Mouse (Mus musculus) heart, adult 8-10 months (tissue): ENCODE measurements around the gene Zfp825. TPM values are rescaled to one million over a fixed set of nuclear protein-coding genes. Genes with fewer than 3 reads are reported as not detected.

ENCODE experiments used
- total RNA-seq, 4 experiments: library from RNA; stranded (reverse); gene quantifications; 2 replicates each; pipeline ENCODE4 v1.2.4; 2022

Zfp825 gene
- total RNA-seq, 4 experiments from 2014 or later = 5.4 to 7.4 (median 5.9) TPM

Other genes starting within 250 kb of the Zfp825 start
- gene Ahrr, start 201.7 kb downstream of the Zfp825 start, total RNA-seq = 1 to 10 TPM in 2 of 4 experiments, under 1 TPM in 2; 0.82 to 2.5 (median 1.4) TPM
- 10 to 100 TPM; 42.0 to 52.1 (median 42.9) TPM for gene Pdcd6, start 176.4 kb downstream of the Zfp825 start, total RNA-seq
- 1,000 to 10,000 TPM; 1,332 to 1,570 (median 1,418) TPM for gene Sdha, start 143.7 kb downstream of the Zfp825 start, total RNA-seq
- gene Ccdc127, start 143.7 kb downstream of the Zfp825 start, total RNA-seq = 10 to 100 TPM; 45.4 to 51.8 (median 48.5) TPM
- 10 to 100 TPM; 82.4 to 97.3 (median 86.2) TPM for gene Lrrc14b, start 130.0 kb downstream of the Zfp825 start, total RNA-seq
- 1 to 10 TPM; 3.1 to 3.6 (median 3.4) TPM for gene Zfp72, start 103.2 kb downstream of the Zfp825 start, total RNA-seq
- gene Ftl1-ps1, start 94.3 kb downstream of the Zfp825 start, total RNA-seq = 100 to 1,000 TPM; 219 to 383 (median 285) TPM
- gene Erap1, start 145.6 kb upstream of the Zfp825 start, total RNA-seq = 10 to 100 TPM; 33.7 to 53.2 (median 42.0) TPM